Mouse (Mus musculus): ENCODE results near the gene Ppox. TPM values are rescaled to one million over a fixed set of nuclear protein-coding genes. Genes with fewer than 3 reads are reported as not detected.

Gene Ppox
- total RNA-seq, 2 experiments from 2014 or later, result 15.0 to 20.2 TPM

Other genes starting within 250 kb of the Ppox start
- gene Fcgr3, start 216.3 kb downstream of the Ppox start, total RNA-seq (2015), result 384 and 416 TPM in 2 replicates
- 406 and 474 TPM in 2 replicates for gene Fcgr3, start 216.3 kb downstream of the Ppox start, total RNA-seq (2017)
- 2.0 and 4.2 TPM in 2 replicates for gene Cfap126, start 167.3 kb downstream of the Ppox start, total RNA-seq (2015)
- gene Cfap126, start 167.3 kb downstream of the Ppox start, total RNA-seq (2017), result 1.0 and 4.8 TPM in 2 replicates
- gene Sdhc, start 130.6 kb downstream of the Ppox start, total RNA-seq (2015), result 154 and 160 TPM in 2 replicates
- gene Sdhc, start 130.6 kb downstream of the Ppox start, total RNA-seq (2017), result 63.2 and 69.4 TPM in 2 replicates
- gene Mpz, start 130.5 kb downstream of the Ppox start, total RNA-seq (2015), result not detected in 2 replicates
- not detected in 2 replicates for gene Mpz, start 130.5 kb downstream of the Ppox start, total RNA-seq (2017)
- 12.8 and 14.4 TPM in 2 replicates for gene Pcp4l1, start 84.9 kb downstream of the Ppox start, total RNA-seq (2015)
- gene Pcp4l1, start 84.9 kb downstream of the Ppox start, total RNA-seq (2017), result 7.1 and 8.5 TPM in 2 replicates
- gene Nr1i3, start 67.2 kb downstream of the Ppox start, total RNA-seq (2015), result not detected in 2 replicates
- gene Nr1i3, start 67.2 kb downstream of the Ppox start, total RNA-seq (2017), result 0.12 and 0.17 TPM in 2 replicates
- gene Tomm40l, start 58.7 kb downstream of the Ppox start, total RNA-seq (2015), result 13.0 and 15.4 TPM in 2 replicates
- 18.2 and 25.7 TPM in 2 replicates for gene Tomm40l, start 58.7 kb downstream of the Ppox start, total RNA-seq (2017)
- gene Apoa2, start 56.1 kb downstream of the Ppox start, total RNA-seq (2015), result 0.94 and 2.3 TPM in 2 replicates
- gene Apoa2, start 56.1 kb downstream of the Ppox start, total RNA-seq (2017), result not detected in 2 replicates
- 293 and 379 TPM in 2 replicates for gene Fcer1g, start 46.8 kb downstream of the Ppox start, total RNA-seq (2015)
- gene Fcer1g, start 46.8 kb downstream of the Ppox start, total RNA-seq (2017), result 101 and 178 TPM in 2 replicates
- gene Adamts4, start 30.8 kb downstream of the Ppox start, total RNA-seq (2015), result not detected in 2 replicates
- not detected in 2 replicates for gene Adamts4, start 30.8 kb downstream of the Ppox start, total RNA-seq (2017)
- gene Ndufs2, start 29.8 kb downstream of the Ppox start, total RNA-seq (2015), result 255 and 280 TPM in 2 replicates
- 323 and 395 TPM in 2 replicates for gene Ndufs2, start 29.8 kb downstream of the Ppox start, total RNA-seq (2017)
- 14.7 and 16.1 TPM in 2 replicates for gene B4galt3, start 10.9 kb downstream of the Ppox start, total RNA-seq (2015)
- gene B4galt3, start 10.9 kb downstream of the Ppox start, total RNA-seq (2017), result 18.0 and 22.6 TPM in 2 replicates
- gene Usp21, start 6.8 kb upstream of the Ppox start, total RNA-seq (2015), result 36.0 and 38.2 TPM in 2 replicates
- 18.7 and 24.5 TPM in 2 replicates for gene Usp21, start 6.8 kb upstream of the Ppox start, total RNA-seq (2017)
- 127 and 149 TPM in 2 replicates for gene Ufc1, start 13.8 kb upstream of the Ppox start, total RNA-seq (2015)
- 93.2 and 115 TPM in 2 replicates for gene Ufc1, start 13.8 kb upstream of the Ppox start, total RNA-seq (2017)
- 24.6 and 25.4 TPM in 2 replicates for gene Dedd, start 48.0 kb upstream of the Ppox start, total RNA-seq (2015)
- gene Dedd, start 48.0 kb upstream of the Ppox start, total RNA-seq (2017), result 11.6 and 18.6 TPM in 2 replicates
- gene Nit1, start 64.5 kb upstream of the Ppox start, total RNA-seq (2015), result 7.6 and 9.8 TPM in 2 replicates
- 31.7 and 34.1 TPM in 2 replicates for gene Nit1, start 64.5 kb upstream of the Ppox start, total RNA-seq (2017)
- gene Pfdn2, start 64.5 kb upstream of the Ppox start, total RNA-seq (2015), result 50.2 and 52.3 TPM in 2 replicates
- 35.5 and 52.3 TPM in 2 replicates for gene Pfdn2, start 64.5 kb upstream of the Ppox start, total RNA-seq (2017)
- 0.96 TPM in 1 of 2 replicates, not detected in the other for gene Klhdc9, start 79.6 kb upstream of the Ppox start, total RNA-seq (2015)
- gene Klhdc9, start 79.6 kb upstream of the Ppox start, total RNA-seq (2017), result 0.33 and 0.71 TPM in 2 replicates
- 0.15 and 0.49 TPM in 2 replicates for gene Nectin4, start 88.9 kb upstream of the Ppox start, total RNA-seq (2015)
- gene Nectin4, start 88.9 kb upstream of the Ppox start, total RNA-seq (2017), result 0.37 and 0.84 TPM in 2 replicates
- 30.2 and 31.7 TPM in 2 replicates for gene Arhgap30, start 107.8 kb upstream of the Ppox start, total RNA-seq (2015)
- 68.0 and 70.5 TPM in 2 replicates for gene Arhgap30, start 107.8 kb upstream of the Ppox start, total RNA-seq (2017)
- 16.3 and 17.1 TPM in 2 replicates for gene Usf1, start 130.1 kb upstream of the Ppox start, total RNA-seq (2015)
- gene Usf1, start 130.1 kb upstream of the Ppox start, total RNA-seq (2017), result 61.3 and 64.3 TPM in 2 replicates
- 0.42 and 0.67 TPM in 2 replicates for gene Tstd1, start 137.7 kb upstream of the Ppox start, total RNA-seq (2015)
- gene Tstd1, start 137.7 kb upstream of the Ppox start, total RNA-seq (2017), result 1.9 and 3.8 TPM in 2 replicates
- 0.15 and 0.44 TPM in 2 replicates for gene F11r, start 156.3 kb upstream of the Ppox start, total RNA-seq (2015)
- 0.68 TPM in 1 of 2 replicates, not detected in the other for gene F11r, start 156.3 kb upstream of the Ppox start, total RNA-seq (2017)
- 5.1 and 5.8 TPM in 2 replicates for gene Alyref2, start 222.3 kb upstream of the Ppox start, total RNA-seq (2015)
- 9.1 and 10.8 TPM in 2 replicates for gene Alyref2, start 222.3 kb upstream of the Ppox start, total RNA-seq (2017)

Data from megakaryocyte progenitor cell, adult 5-6 weeks (primary cell).